Mouse (Mus musculus) heart, embryonic 10.5 days (tissue): ENCODE data around the gene Gm10959. TPM values are rescaled to one million over a fixed set of nuclear protein-coding genes. Genes with fewer than 3 reads are reported as not detected.

Experiments used
- DNase-seq: peaks from one replicate; pipeline ENCODE4 v3.0.0-alpha.2; 2017; ENCODE audit warnings: low spot score
- H3K27ac ChIP-seq: fragments of 300-500 bp; sonication (generic); 2 replicates; pipeline ENCODE4 v1.5.1; 2016; ENCODE audit warnings: mild to moderate bottlenecking
- H3K27me3 ChIP-seq: fragments of 300-500 bp; sonication (generic); 2 replicates; pipeline ENCODE4 v1.6.1; 2016; ENCODE audit warnings: mild to moderate bottlenecking; ENCODE audit not compliant: poor library complexity, insufficient read depth, severe bottlenecking
- H3K36me3 ChIP-seq: fragments of 300-500 bp; sonication (generic); 2 replicates; pipeline ENCODE4 v1.6.1; 2016; ENCODE audit warnings: mild to moderate bottlenecking, moderate library complexity
- H3K4me1 ChIP-seq: fragments of 300-500 bp; sonication (generic); 2 replicates; pipeline ENCODE4 v1.6.1; 2016; ENCODE audit warnings: mild to moderate bottlenecking
- H3K4me3 ChIP-seq: fragments of 300-500 bp; sonication (generic); 2 replicates; pipeline ENCODE4 v1.5.1; 2016; ENCODE audit warnings: mild to moderate bottlenecking, moderate library complexity
- H3K9me3 ChIP-seq: fragments of 300-500 bp; sonication (generic); 2 replicates; pipeline ENCODE4 v1.6.1; 2016; ENCODE audit warnings: mild to moderate bottlenecking, moderate library complexity
- WGBS: fragments of 180-500 bp; shearing (Covaris S2); methylation state at CpG from one replicate; pipeline ENCODE4 v1.1.7; 2016; 5-methylcytosine and 5-hydroxymethylcytosine counted together
- polyA plus RNA-seq: library from polyadenylated mRNA; unstranded; fragments of >200 nt; fragmentation: Nextera tagmentation; extraction: Ambion mirVana; gene quantifications from 2 replicates; pipeline ENCODE4 v1.2.1, GENCODE M21; 2016

The Gm10959 gene
- polyA plus RNA-seq, 1 experiment from 2014 or later = not detected

DNA sequence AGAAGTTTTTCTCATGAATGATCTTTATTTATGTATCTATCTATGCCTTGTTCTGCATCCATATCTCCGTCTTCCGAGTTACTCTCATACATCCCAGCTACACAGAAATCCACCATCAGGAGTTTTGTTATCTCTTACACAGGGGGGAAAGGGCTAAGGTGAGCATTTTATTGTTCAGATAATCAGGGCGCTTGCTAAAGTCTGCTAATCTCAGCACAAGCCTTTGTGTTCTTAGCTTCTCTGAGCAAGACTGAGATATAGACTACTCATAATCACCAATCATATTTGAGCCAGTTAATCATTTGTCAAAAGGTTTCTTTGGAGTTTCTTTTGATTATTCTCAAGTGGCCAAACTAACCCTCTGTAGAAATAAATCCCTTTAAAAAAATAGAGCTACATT lies 41.6 kb downstream of the Gm10959 start:
- H3K27ac ChIP-seq = no peak overlapping the region
- H3K9me3 ChIP-seq = no peaks in the 10 kb centered on the region
- no peak overlapping the region for H3K4me3 ChIP-seq
- H3K36me3 ChIP-seq = no peaks in the 10 kb centered on the region
- WGBS = 83% methylated on average over 3 of the region's 3 CpGs
- peaks cover 3% of the 10 kb centered on the region; the same call in 1 of the 2 replicates for H3K4me1 ChIP-seq
- DNase-seq = no peak
- H3K27me3 ChIP-seq = no peaks in the 10 kb centered on the region

GRCm38 (mm10) chr3:122876870-122877269 lies 42.3 kb downstream of the Gm10959 start:
- Histone ChIP-seq H3K4me3 (no peak overlapping the region), H3K4me1 (peaks cover 3% of the 10 kb centered on the region; the same call in 1 of the 2 replicates), H3K9me3 (no peaks in the 10 kb centered on the region), H3K27me3 (no peaks in the 10 kb centered on the region), H3K36me3 (no peaks in the 10 kb centered on the region), H3K27ac (no peak overlapping the region)
- DNase-seq = no peak
- WGBS = 80% methylated on average over 2 of the region's 2 CpGs

- no peak overlapping the region for H3K4me3 ChIP-seq
- no peaks in the 10 kb centered on the region for H3K4me1 ChIP-seq
- H3K27me3 ChIP-seq = no peaks in the 10 kb centered on the region
- DNase-seq = no peak
- no peaks in the 10 kb centered on the region for H3K9me3 ChIP-seq
- H3K27ac ChIP-seq = no peak overlapping the region
- no peaks in the 10 kb centered on the region for H3K36me3 ChIP-seq
- 71% methylated on average over 1 of the region's 1 CpGs for WGBS
Observed at GRCm38 (mm10) chr3:122871596-122871995, 47.6 kb downstream of the Gm10959 start.

DNA sequence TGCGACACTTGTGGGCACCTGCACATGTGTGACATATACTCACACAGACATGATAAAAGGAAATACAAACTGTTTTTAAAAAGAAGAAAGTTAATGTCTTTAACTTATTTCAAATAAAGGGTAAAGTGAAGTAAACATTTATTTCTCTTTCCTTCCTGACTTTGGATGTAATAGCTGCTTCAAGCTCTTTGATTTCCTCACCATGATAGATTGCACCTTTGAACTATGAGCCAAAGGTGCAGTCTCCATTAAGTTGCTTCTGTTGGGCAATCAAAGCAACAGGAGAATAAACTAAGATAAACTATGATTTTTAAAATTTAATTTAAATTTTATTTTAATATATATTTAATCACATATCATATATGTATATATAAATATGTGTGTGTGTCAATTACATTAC lies 50.9 kb downstream of the Gm10959 start:
- no peaks in the 10 kb centered on the region for H3K9me3 ChIP-seq
- H3K4me3 ChIP-seq = no peak overlapping the region
- no peaks in the 10 kb centered on the region for H3K36me3 ChIP-seq
- DNase-seq = no peak
- no peaks in the 10 kb centered on the region for H3K4me1 ChIP-seq
- H3K27me3 ChIP-seq = no peaks in the 10 kb centered on the region
- 100% methylated on average over 1 of the region's 1 CpGs for WGBS
- no peak overlapping the region for H3K27ac ChIP-seq

- H3K27me3 ChIP-seq = no peaks in the 10 kb centered on the region
- 83% methylated on average over 4 of the region's 4 CpGs for WGBS
Observed at GRCm38 (mm10) chr3:122865092-122865491, 54.1 kb downstream of the Gm10959 start.

More at GRCm38 (mm10) chr3:122865092-122865491, 54.1 kb downstream of the Gm10959 start:
- Histone ChIP-seq H3K9me3 (no peaks in the 10 kb centered on the region), H3K4me3 (no peak overlapping the region), H3K27ac (no peak overlapping the region), H3K4me1 (no peaks in the 10 kb centered on the region), H3K36me3 (no peaks in the 10 kb centered on the region)
- no peak for DNase-seq

Other genes with a start within 250 kb of the Gm10959 start
- gene Pde5a, start 190.4 kb downstream of the Gm10959 start, polyA plus RNA-seq = 1.8 and 3.4 TPM in 2 replicates
- gene Fabp2, start 24.3 kb downstream of the Gm10959 start, polyA plus RNA-seq = 0.41 TPM in 1 of 2 replicates, not detected in the other
- 123 and 136 TPM in 2 replicates for gene 1810037I17Rik, start 4.8 kb upstream of the Gm10959 start, polyA plus RNA-seq
- 9.9 and 10.7 TPM in 2 replicates for gene Usp53, start 65.2 kb upstream of the Gm10959 start, polyA plus RNA-seq
- gene Myoz2, start 115.7 kb upstream of the Gm10959 start, polyA plus RNA-seq = 24.0 and 70.2 TPM in 2 replicates